Mouse (Mus musculus): Measurements from ENCODE around the gene Slc4a1ap. TPM values are rescaled to one million over a fixed set of nuclear protein-coding genes. Genes with fewer than 3 reads are reported as not detected.
A peak's percentile ranks its signal among the peaks of the same experiment; 100 is the strongest.

Slc4a1ap gene
- total RNA-seq (2014; rRNA removed) (38.0 and 43.4 TPM in 2 replicates), polyA plus RNA-seq (2015; fragmentation: Nextera tagmentation; extraction: Ambion mirVana) (32.0 and 32.5 TPM in 2 replicates)

- no peaks in the 10 kb centered on the region for H3K27me3 ChIP-seq (ENCODE audit: insufficient read depth, low read length)
- H3K9ac ChIP-seq (replicated peaks; ENCODE audit: low read length), result peak within 1 kb of the TSS; percentile 83
- peak; percentile 94 for ATAC-seq
- DNase-seq (ENCODE audit: low spot score), result peak; percentile 83
- no peak for TF ChIP-seq CTCF (IDR thresholded peaks at IDR 0.05; ENCODE audit: low read depth)
- peaks cover 16% of the 10 kb centered on the region for H3K4me1 ChIP-seq (ENCODE audit: insufficient read depth, low read length)
- H3K4me2 ChIP-seq (ENCODE audit: low read depth, low read length), result peak within 1 kb of the TSS; percentile 99
- H3K27ac ChIP-seq, result peak within 1 kb of the TSS; percentile 89
- peaks cover 13% of the 10 kb centered on the region; the same call in 1 of the 2 replicates for H3K36me3 ChIP-seq (ENCODE audit: insufficient read depth, low read length)
- no peaks in the 10 kb centered on the region for H3K9me3 ChIP-seq (ENCODE audit: low read length)
- peak within 1 kb of the TSS; percentile 96 for H3K4me3 ChIP-seq (ENCODE audit: low read length)
- WGBS, result under 1% methylated on average over 28 of the region's 28 CpGs
Observed at GRCm38 (mm10) chr5:31526354-31527116, at the start of gene Slc4a1ap. Gene Slc4a1ap (plus strand): TSS chr5:31526995.

GRCm38 (mm10) chr5:31480536-31480935, 46.3 kb upstream of the Slc4a1ap start:
- no peak overlapping the region for H3K4me3 ChIP-seq (ENCODE audit: low read length)
- no peaks in the 10 kb centered on the region for H3K27me3 ChIP-seq (ENCODE audit: insufficient read depth, low read length)
- DNase-seq (ENCODE audit: low spot score) (no peak), ATAC-seq (no peak)
- no peak for TF ChIP-seq CTCF (IDR thresholded peaks at IDR 0.05; ENCODE audit: low read depth)
- peaks cover 62% of the 10 kb centered on the region for H3K36me3 ChIP-seq (ENCODE audit: insufficient read depth, low read length)
- H3K4me2 ChIP-seq (ENCODE audit: low read depth, low read length), result no peak overlapping the region
- H3K27ac ChIP-seq, result no peak overlapping the region
- 95% methylated on average over 4 of the region's 4 CpGs for WGBS
- no peak overlapping the region for H3K9ac ChIP-seq (replicated peaks; ENCODE audit: low read length)
- H3K4me1 ChIP-seq (ENCODE audit: insufficient read depth, low read length), result no peaks in the 10 kb centered on the region
- no peaks in the 10 kb centered on the region for H3K9me3 ChIP-seq (ENCODE audit: low read length)

GRCm38 (mm10) chr5:31485440-31485839, 41.4 kb upstream of the Slc4a1ap start, which contains the start of gene 4930548H24Rik:
Gene 4930548H24Rik (plus strand): TSS chr5:31485740.
- H3K4me2 ChIP-seq (ENCODE audit: low read depth, low read length), result no peak within 1 kb of the TSS
- peaks cover 15% of the 10 kb centered on the region for H3K36me3 ChIP-seq (ENCODE audit: insufficient read depth, low read length)

GRCm38 (mm10) chr5:31487889-31488288, 38.9 kb upstream of the Slc4a1ap start:
- ATAC-seq (no peak), DNase-seq (ENCODE audit: low spot score) (no peak)
- WGBS, result 97% methylated on average over 3 of the region's 3 CpGs
- Histone ChIP-seq H3K9me3 (ENCODE audit: low read length) (no peaks in the 10 kb centered on the region), H3K4me2 (ENCODE audit: low read depth, low read length) (no peak overlapping the region), H3K9ac (replicated peaks; ENCODE audit: low read length) (no peak overlapping the region), H3K4me1 (ENCODE audit: insufficient read depth, low read length) (no peaks in the 10 kb centered on the region), H3K27me3 (ENCODE audit: insufficient read depth, low read length) (no peaks in the 10 kb centered on the region), H3K27ac (no peak overlapping the region), H3K4me3 (ENCODE audit: low read length) (no peak overlapping the region), H3K36me3 (ENCODE audit: insufficient read depth, low read length) (no peaks in the 10 kb centered on the region)
- TF ChIP-seq CTCF (IDR thresholded peaks at IDR 0.05; ENCODE audit: low read depth), result no peak

More at GRCm38 (mm10) chr5:31485440-31485839, 41.4 kb upstream of the Slc4a1ap start, which contains the start of gene 4930548H24Rik:
- Histone ChIP-seq H3K9ac (replicated peaks; ENCODE audit: low read length) (no peak within 1 kb of the TSS), H3K9me3 (ENCODE audit: low read length) (no peaks in the 10 kb centered on the region), H3K4me1 (ENCODE audit: insufficient read depth, low read length) (no peaks in the 10 kb centered on the region), H3K4me3 (ENCODE audit: low read length) (no peak within 1 kb of the TSS), H3K27me3 (ENCODE audit: insufficient read depth, low read length) (no peaks in the 10 kb centered on the region), H3K27ac (no peak within 1 kb of the TSS)
- ATAC-seq (no peak), DNase-seq (ENCODE audit: low spot score) (no peak)
- TF ChIP-seq CTCF (IDR thresholded peaks at IDR 0.05; ENCODE audit: low read depth), result no peak
- 95% methylated on average over 3 of the region's 3 CpGs for WGBS

GRCm38 (mm10) chr5:31489116-31489769, 37.6 kb upstream of the Slc4a1ap start:
- H3K4me2 ChIP-seq (ENCODE audit: low read depth, low read length), result no peak overlapping the region
- WGBS, result 77% methylated on average over 7 of the region's 7 CpGs
- H3K4me3 ChIP-seq (ENCODE audit: low read length), result no peak overlapping the region
- no peaks in the 10 kb centered on the region for H3K27me3 ChIP-seq (ENCODE audit: insufficient read depth, low read length)
- no peak overlapping the region for H3K27ac ChIP-seq
- no peaks in the 10 kb centered on the region for H3K9me3 ChIP-seq (ENCODE audit: low read length)
- DNase-seq (ENCODE audit: low spot score), result no peak
- no peak for ATAC-seq
- H3K36me3 ChIP-seq (ENCODE audit: insufficient read depth, low read length), result no peaks in the 10 kb centered on the region
- no peak overlapping the region for H3K9ac ChIP-seq (replicated peaks; ENCODE audit: low read length)
- H3K4me1 ChIP-seq (ENCODE audit: insufficient read depth, low read length), result no peaks in the 10 kb centered on the region
- no peak for TF ChIP-seq CTCF (IDR thresholded peaks at IDR 0.05; ENCODE audit: low read depth)

- Histone ChIP-seq H3K36me3 (ENCODE audit: insufficient read depth, low read length) (peaks cover 7% of the 10 kb centered on the region), H3K4me3 (ENCODE audit: low read length) (no peak overlapping the region), H3K4me2 (ENCODE audit: low read depth, low read length) (no peak overlapping the region), H3K27me3 (ENCODE audit: insufficient read depth, low read length) (no peaks in the 10 kb centered on the region), H3K27ac (no peak overlapping the region), H3K9me3 (ENCODE audit: low read length) (no peaks in the 10 kb centered on the region), H3K4me1 (ENCODE audit: insufficient read depth, low read length) (peaks cover 9% of the 10 kb centered on the region; the same call in 1 of the 2 replicates), H3K9ac (replicated peaks; ENCODE audit: low read length) (no peak overlapping the region)
- 45% methylated on average over 1 of the region's 1 CpGs for WGBS
- DNase-seq (ENCODE audit: low spot score) (no peak), ATAC-seq (no peak)
- no peak for TF ChIP-seq CTCF (IDR thresholded peaks at IDR 0.05; ENCODE audit: low read depth)
Observed at GRCm38 (mm10) chr5:31492031-31492430, 34.8 kb upstream of the Slc4a1ap start.
